Mouse (Mus musculus) myocyte (in vitro differentiated cells): Measurements from ENCODE around the gene Mcm5.

Experiments used
- CEBPB ChIP-seq: IDR thresholded peaks from 2 replicates; pipeline ENCODE4 v1.6.1; 2011; ENCODE audit warnings: mild to moderate bottlenecking, moderate library complexity; ENCODE audit not compliant: poor library complexity, insufficient read depth, severe bottlenecking
- MYOG ChIP-seq, 3 experiments: IDR thresholded peaks; one replicate each; pipeline ENCODE4 v1.6.1; 2011; ENCODE audit warnings: control low read depth in 2 of 3, low read depth in 2 of 3, mild to moderate bottlenecking in 2 of 3; ENCODE audit not compliant: insufficient read length in 2 of 3, control insufficient read depth in 1 of 3, insufficient read depth in 1 of 3
- POLR2A ChIP-seq: IDR thresholded peaks from one replicate; pipeline ENCODE4 v1.6.1; 2011; ENCODE audit warnings: low read depth, mild to moderate bottlenecking, control low read depth, moderate library complexity; ENCODE audit not compliant: insufficient read length
- POLR2AphosphoS2 ChIP-seq: IDR thresholded peaks from one replicate; pipeline ENCODE4 v1.6.1; 2011; ENCODE audit warnings: low read depth, control low read depth; ENCODE audit not compliant: insufficient read length
- REST ChIP-seq: IDR thresholded peaks from one replicate; pipeline ENCODE4 v1.6.1; 2011; ENCODE audit warnings: mild to moderate bottlenecking, control low read depth, moderate library complexity; ENCODE audit not compliant: insufficient read depth, insufficient read length
- TCF12 ChIP-seq: IDR thresholded peaks from one replicate; pipeline ENCODE4 v1.6.1; 2011; ENCODE audit warnings: mild to moderate bottlenecking, control low read depth; ENCODE audit not compliant: poor library complexity, insufficient read depth, severe bottlenecking
- TCF3 ChIP-seq: IDR thresholded peaks from one replicate; pipeline ENCODE4 v1.6.1; 2011; ENCODE audit warnings: low read depth, control low read depth; ENCODE audit not compliant: insufficient read length

GRCm38 (mm10) chr8:75081364-75082040, 27.9 kb upstream of the Mcm5 start:
- TF ChIP-seq POLR2A (no peak), MYOG (IDR thresholded peaks at IDR 0.05; ENCODE audit: control insufficient read depth in 1 of 3, insufficient read depth in 1 of 3, insufficient read length in 2 of 3, low read depth in 2 of 3) (no peak), TCF3 (no peak), CEBPB (no peak), REST (no peak), TCF12 (no peak), POLR2AphosphoS2 (no peak)
